Mouse (Mus musculus) E14TG2a.4 (cell line): Measurements from ENCODE around the gene Gm17364.

Experiments
- CTCF ChIP-seq: conservative IDR thresholded peaks from 2 replicates; pipeline ENCODE4 v1.5.1; 2014; ENCODE audit warnings: low read length
- POU5F1 ChIP-seq: IDR thresholded peaks from 2 replicates; pipeline ENCODE4 v1.6.1; 2014; ENCODE audit warnings: low read length, borderline replicate concordance

GRCm38 (mm10) chr13:41320749-41321148 is 47.0 kb upstream of the Gm17364 start:
- TF ChIP-seq CTCF (no peak), POU5F1 (no peak)
